Mouse (Mus musculus) frontal cortex, postnatal 14 days (tissue): Measurements from ENCODE around the gene Kifc5b.

Source experiments
- DNase-seq, 2 experiments: peaks; one replicate each; pipeline ENCODE4 v3.0.0; 2022; ENCODE audit warnings: low spot score in 2 of 2

Gene Kifc5b

DNA sequence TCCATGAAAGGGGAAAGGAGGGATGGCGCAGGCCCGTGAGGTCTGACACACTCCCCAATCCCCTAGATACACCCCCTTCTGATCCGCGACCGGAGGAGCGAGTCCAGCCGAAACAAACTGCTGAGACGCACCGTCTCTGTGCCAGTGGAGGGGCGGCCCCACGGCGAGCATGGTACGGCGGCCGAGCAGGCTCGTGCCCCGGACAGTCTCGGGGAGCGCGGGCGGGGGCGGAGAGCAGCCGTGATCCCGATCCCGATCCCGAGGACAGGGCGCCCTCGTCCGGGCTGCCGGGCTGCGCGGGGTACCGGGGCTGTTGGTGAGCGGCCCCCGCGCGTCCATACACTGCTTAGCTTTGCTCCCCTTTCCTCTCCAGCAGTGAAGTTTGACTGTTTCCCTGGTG, 29.7 kb downstream of the Kifc5b start:
- peak in 1 of 2 experiments; percentile 62 for DNase-seq

DNA sequence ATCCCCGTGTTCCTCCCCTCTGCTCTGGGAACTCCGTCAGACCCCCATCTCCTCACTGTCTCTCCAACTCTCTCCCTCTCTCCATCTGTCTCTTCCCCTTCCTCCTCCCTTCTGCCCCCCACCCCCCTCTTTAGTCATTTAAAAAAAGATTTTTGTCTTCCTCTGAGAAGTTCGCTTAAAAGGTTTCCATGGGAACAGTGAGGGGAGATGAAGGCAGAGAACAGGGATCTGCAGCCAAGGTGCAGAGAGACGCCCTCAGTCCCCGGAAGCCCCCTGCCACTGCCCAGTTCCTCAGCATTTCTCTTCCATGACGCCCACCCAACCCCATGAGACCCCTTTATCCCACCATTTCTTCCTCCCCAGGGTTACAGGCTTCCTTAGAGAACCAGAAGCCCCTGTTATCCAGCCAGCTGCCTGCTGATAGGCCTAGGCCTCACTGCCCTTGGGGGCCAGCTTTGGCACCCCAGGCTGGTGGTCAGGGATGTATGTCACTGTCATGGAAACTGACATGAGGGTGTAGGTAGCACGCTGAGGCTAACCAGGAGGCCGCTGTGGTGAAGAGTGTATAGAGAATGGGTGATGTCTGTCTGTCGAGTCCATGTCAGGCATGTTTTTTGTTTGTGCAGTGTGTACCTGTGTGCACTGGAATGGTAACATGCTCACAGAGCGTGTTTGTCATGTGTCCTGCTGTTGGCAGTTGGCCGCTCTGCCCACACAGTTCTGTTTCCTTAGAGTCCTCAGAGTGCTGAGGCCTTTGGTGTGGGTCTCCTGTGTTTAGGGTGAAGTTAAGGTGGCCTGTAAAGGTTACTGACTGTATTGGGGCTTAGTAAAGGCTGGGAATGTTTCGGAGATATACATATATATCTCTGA, 30.6 kb downstream of the Kifc5b start:
- no peak for DNase-seq

DNA sequence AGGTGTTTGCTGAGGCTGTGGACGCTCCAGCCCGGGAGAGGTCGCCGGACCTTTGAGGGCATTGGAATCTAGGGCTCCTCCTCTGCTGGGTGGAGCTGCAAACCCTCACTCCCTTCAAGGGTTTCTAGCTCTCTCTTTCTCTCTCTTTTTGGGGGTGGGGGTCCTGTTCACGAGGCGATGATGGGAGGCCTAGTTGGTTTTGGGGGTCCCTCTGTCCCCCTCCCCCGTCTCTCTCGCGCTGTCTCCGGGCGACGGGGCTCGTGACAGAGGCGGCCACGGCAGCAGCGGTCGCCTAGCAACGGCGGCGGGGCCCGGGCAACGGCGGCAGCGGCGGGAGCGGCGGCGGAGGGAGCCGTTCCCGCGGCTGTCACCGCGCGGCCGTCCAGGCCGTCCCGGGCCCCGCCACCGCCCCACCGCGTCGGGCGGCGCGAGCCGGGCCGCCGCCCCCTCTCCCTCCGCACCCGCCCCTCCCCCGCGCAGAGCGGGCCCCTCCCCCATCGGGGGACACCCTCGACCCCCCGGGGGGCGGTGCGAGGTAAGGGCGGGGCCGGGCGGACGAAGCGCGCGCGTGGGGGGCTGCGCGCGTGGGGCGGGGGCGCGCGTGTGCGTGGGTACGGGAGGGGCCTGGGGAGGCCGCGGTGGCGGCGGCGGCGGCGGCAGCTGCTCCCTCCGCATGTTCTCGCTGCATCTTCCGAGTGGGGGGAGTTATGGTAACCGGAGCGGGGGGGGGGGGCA, 31.6 kb downstream of the Kifc5b start:
- DNase-seq, result peak in 1 of 2 experiments; percentile 57

DNA sequence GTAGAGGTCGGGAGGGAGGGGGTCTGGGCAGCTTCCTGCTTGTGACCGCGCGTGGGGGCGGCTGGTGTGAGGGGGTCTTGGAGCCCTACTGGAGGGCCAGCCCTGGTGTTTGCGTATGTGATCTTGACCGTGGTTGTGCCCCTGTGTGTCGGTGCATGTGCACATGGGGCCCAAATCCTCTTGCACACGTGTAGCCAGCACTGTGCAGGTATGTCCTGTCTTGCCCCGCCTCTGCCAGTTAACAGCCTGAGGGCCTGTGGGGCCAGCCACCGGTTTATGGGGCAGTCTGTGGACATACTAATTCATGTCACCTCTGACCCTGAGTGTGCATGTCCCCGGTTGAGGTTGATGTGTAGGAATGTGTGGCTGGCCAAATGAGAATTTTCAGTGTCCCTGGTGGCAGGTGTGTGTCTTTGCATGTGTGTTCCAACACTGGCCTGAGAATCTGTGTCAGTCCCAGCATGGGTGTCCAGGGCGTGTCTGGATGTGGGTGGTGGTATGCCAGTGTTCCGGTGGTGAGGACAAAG, 32.2 kb downstream of the Kifc5b start:
- DNase-seq, result no peak

DNA sequence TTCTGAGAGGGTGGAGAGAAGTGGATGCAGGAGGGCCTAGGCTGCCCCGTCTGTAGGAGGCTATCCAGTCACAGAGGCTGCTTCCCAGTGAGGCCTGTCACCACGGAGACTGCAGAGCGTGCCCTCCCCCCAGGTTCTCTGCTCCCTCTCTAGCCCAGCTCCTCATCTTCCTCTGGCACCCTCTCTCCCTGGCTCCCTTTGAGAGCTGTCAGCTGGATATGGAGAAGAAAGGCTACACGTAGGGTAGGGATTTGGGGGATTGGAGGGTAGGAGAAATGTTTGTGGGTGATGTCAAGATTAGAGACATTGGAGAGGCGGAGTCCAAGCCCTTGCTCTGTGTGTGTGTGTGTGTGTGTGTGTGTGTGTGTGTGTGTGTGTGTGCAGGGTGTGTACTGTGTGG, 33.0 kb downstream of the Kifc5b start:
- no peak for DNase-seq

DNA sequence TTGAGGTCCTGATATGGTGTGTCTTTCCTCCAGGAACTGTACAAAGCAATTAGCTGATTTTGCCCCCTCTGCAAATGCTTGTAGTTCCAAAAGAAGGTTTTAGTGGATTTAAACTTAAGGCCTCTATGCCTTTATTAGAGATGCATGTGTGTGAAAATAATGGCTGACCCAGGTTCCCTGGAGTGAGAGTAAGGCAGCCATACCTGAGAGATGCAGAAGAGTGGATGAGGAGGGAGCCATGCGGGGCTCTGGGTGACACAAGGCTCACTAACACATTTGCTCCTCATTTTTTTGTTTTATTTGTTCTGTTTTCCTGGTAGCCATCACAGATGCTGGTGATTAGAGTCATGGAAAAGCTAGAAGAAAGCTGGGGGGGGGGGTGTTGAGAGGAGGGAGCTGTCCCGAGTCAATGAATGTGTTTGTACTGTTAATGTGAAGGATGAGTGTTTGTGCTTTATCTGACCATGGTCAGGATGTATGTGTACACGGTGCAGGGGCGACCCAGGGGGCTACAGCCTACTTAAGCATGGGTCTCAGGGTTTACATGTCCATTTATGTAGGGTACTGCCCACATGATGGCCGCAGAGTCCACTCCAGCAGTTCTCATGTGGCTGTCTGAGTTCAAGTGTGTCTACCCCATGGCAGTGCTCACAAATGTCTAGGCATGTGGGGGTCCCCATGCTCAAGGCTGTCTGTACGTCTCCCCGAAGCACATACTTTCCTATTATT, 33.8 kb downstream of the Kifc5b start:
- DNase-seq, result no peak

DNA sequence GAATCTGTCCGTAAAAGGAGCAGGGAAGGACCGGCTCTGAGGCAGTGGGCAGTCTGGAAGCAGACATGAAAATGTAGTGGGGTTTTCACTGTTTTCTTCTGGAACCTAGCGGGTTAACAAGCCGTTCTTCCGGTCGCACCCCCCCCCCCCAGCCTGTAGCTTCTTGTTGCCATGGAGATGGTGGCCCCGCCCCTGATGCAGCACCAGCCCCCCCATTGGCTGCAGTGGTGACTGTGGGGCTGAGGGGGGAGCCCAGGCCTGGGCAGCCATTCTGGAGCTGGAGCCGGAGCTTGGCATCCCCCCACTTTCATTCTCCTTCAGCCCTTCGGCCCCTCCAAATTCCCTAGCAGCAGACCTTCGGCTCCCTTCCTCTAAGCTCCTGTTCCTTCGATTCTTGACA, 34.5 kb downstream of the Kifc5b start:
- DNase-seq, result peak; percentile 76 to 84

DNA sequence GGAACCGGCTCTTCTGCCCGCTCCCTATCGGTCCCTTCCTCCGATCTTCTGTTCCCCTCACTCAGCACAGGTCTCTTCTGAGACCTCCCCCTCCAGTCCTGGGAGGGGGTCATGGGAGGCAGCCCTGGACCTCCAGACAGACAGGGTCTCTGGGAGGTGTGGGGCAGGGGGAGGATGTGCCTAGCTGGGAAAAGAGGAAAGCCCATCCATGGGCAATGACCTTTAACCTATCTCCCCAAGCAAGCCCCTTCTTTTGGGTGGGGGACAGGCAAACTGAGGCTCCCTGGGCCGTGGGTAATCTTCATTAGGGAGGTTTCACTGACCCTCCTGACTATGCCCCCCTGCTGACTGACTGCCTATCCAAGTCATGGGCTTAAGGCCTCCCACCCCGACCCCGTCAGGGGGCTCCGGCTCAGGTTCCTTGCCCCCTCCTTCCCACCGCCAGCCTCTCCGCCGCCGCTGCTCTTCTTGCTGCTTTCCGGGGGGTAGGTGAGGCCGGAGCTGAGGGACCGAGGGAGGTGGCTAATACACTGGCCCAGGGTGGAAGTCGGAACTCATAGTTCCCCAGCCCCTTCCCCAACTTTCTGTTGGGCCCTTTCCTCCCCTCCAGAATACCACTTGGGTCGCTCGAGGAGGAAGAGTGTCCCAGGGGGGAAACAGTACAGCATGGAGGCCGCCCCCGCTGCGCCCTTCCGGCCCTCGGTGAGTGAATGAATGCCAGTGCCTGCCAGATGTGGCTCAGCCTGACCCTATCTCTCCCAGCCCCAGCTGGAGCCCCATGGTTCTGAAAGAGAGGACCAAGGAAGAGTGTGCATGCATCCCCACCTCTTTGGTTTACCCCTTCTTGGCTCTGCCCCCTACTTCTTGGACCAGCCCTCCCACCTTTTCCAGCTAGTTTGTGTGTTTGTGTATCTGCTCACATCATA, 35.3 kb downstream of the Kifc5b start:
- no peak for DNase-seq

DNA sequence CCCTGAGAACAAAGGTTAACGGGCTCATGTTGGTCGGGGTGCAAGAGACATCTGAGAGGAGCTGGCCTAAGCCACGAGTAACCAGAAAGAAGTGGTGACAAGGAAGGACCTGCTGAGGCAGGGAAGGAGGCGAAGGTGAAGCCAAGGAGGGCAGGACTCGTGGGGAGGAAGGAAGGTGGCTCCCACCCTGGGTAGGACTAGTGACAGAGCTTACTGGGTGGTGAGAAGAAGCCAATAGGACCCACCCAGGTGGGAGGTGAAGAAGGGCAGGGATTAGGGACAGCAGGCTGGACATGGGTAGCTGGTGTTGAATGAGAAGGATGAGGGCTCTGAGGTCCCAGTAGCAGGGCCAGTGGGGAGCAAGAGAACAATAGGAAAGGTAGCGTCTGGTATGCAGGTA, 36.3 kb downstream of the Kifc5b start:
- DNase-seq, result no peak

DNA sequence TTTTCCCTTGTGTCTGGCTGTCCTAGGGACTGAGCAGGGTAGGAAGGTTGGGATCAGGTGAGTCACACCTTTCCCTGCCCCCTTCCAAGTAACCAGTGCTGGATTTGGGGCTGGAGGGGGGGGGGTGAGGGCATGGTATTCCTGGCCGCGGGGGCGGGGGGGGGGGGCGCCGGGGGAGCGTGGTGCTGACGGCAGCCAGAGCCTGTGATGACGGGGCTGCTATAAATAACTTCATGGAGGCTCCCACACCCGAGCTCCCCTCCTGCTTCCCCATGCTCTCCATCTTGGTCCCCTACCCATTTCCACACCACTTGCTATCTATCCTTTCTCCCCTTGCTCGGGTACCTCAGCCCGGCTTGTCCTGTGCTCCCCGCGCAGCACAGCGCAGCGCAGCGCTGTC, 36.8 kb downstream of the Kifc5b start:
- no peak for DNase-seq

DNA sequence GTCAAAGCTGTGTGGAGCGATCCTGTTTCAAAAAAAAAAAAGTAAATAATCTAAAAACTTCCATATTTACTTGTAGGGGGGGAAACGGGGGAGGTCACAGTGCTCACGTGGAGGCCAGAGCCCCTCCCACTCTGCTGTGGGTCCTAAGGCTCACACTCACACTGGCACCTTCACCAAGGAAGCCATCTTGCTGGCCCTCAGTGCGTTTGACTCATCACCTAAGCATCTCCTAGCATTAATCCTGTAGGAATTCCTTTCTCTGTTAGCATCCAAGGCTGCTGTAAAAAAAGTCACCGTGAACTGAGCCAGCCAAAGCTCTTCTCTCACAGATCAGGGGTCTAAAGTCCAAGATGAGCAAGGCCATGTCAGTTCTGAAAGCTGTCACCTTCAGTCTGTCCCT, 39.4 kb downstream of the Kifc5b start:
- no peak for DNase-seq

DNA sequence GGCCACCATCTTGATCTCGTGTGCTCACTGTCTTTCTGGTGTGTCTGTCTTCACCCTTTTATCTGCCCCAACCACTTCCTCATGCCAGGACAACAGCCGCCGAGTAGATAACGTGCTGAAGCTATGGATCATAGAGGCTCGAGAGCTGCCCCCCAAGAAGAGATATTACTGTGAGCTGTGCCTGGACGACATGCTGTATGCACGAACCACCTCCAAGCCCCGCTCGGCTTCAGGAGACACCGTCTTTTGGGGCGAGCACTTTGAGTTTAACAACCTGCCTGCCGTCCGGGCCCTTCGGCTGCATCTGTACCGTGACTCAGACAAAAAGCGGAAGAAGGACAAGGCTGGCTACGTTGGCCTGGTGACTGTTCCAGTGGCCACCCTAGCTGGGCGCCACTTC, 40.0 kb downstream of the Kifc5b start:
- no peak for DNase-seq

DNA sequence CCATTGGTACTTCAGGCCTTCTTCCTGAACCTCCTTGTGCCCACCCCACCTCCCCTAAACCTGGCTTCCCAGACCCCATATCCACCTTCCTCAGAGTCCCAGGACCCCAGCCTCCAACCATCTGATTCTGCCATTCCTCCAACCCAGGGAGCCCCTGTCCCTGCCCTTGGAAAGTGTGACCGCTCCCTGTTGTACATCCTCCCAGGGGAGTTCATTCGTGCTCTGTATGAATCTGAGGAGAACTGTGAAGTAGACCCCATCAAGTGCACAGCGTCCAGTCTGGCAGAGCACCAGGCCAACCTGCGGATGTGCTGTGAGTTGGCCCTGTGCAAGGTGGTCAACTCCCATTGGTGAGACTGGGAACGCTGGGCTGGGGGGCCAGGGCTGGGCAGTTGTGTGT, 41.0 kb downstream of the Kifc5b start:
- DNase-seq, result no peak

DNA sequence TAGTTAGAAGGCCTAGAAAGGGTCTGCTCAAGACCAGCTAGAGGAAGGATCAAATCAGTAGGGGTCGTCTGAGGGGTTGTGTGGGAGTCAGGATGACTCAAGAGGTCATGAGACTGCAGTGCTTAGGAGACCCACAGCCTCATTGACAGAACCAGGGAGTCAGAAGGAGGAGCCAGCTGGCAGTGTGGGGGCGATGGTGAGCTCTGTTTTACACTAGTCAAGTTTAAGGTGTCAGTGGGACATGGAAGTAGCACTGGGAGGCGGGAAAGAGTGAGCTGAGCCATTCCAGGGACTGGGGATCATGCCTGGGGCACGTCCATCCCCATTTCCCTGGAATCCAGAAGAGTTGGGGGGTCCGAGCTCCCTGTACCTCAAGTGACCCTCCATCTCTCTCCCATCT, 42.0 kb downstream of the Kifc5b start:
- no peak for DNase-seq

DNA sequence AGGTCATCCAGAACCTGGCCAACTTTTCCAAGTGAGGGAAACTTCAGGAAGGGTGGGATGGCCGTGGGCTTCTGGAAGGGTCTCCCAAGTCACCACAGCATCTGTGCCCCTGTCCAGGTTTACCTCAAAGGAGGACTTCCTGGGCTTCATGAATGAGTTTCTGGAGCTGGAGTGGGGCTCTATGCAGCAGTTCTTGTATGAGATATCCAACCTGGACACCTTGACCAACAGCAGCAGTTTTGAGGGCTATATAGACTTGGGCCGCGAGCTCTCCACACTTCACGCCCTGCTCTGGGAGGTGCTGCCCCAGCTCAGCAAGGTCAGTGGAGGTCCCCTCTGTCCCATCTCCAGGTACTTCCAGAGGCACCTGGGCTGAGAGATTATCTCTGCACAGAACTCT, 42.9 kb downstream of the Kifc5b start:
- DNase-seq, result no peak

DNA sequence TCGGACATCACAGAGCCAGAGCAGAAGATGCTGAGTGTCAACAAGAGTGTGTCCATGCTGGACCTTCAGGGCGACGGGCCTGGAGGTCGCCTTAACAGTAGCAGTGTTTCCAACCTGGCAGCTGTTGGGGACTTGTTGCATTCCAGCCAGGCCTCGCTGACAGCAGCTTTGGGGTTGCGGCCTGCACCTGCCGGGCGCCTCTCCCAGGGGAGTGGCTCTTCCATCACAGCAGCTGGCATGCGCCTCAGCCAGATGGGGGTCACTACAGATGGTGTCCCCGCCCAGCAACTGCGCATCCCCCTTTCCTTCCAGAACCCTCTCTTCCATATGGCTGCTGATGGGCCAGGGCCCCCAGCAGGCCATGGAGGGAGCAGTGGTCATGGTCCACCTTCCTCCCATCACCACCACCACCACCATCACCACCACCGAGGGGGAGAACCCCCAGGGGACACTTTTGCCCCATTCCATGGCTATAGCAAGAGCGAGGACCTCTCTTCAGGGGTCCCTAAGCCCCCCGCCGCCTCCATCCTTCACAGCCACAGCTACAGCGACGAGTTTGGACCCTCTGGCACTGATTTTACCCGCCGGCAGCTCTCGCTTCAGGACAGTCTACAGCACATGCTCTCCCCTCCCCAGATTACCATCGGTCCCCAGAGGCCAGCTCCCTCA, 44.8 kb downstream of the Kifc5b start:
- no peak for DNase-seq

DNA sequence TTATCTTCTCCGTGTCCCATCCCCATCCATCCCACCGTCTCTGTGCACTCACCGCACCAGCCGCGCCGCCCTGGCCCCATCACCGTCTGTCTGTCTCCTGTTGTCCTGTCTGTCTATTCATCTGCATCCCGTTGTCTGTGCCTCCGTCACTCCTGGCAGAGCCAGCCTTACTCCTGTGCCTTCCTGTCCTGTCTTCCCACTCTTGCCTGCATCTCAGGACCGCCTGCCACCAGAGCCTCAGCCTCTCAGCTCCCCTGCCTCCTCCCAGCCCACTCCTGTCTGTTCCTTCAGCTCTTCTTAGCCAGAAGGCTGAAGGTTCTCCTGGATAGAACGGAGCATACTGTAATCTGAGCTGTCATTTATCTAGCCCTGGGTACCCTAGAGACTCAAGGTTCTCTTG, 50.1 kb downstream of the Kifc5b start:
- no peak for DNase-seq

DNA sequence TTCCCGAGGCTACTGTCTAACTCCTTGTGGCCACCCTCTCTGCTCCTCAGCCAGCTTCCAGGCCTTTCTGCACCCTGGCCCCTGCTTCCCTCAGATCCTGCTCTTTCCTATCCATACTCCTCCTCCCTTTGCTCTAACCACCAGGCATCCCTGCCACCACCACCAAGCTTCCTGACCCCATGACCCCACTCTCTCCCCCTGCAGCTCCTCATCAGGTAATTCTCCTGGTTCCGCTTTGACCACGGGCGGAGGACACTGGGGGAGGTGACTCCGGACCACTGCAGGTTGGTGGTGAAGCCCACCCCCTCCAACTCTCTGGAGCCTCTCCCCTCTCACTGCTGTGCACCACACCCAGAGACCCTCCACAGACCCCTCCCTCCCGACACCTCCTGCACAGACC, 50.6 kb downstream of the Kifc5b start:
- DNase-seq, result no peak

DNA sequence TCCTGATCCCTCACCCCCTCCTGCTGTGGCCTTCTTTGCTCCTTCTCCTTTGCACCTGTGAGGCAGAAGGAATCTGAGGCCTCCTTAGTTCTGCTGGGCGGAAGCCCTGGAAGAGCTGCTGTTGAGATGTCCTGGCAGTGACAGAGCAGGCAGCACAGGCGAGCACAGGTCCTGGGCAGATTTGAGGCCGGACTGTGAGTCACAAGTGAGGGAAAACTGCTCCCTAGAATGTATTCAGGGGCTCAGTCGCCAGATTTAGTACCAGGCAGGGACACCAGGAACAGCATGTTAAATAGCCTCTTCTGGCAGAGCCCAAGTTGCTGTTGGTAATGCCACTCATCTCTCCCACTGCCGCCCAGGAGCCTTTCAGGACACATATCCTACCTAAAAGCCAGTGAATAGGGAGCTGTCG, 51.3 kb downstream of the Kifc5b start:
- no peak for DNase-seq

DNA sequence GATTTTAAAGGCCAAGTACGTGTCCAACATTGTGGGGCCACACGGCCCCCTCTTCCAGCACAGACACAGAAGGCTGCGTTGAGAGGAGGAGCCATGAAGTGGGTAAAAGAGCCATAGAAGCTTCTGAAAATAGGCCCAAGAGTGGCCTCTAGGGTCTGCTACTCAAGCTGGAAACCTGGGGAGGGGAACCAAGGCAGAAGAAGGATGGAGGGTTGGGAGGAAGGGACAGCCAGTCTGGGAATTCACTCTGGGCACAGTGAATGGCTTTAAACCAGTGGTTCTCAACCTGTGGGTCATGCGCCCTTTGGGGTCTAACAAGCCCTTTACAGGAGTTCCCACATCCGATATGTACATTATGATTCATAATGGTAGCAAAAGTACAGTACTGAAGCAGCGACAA, 52.4 kb downstream of the Kifc5b start:
- DNase-seq, result no peak

DNA sequence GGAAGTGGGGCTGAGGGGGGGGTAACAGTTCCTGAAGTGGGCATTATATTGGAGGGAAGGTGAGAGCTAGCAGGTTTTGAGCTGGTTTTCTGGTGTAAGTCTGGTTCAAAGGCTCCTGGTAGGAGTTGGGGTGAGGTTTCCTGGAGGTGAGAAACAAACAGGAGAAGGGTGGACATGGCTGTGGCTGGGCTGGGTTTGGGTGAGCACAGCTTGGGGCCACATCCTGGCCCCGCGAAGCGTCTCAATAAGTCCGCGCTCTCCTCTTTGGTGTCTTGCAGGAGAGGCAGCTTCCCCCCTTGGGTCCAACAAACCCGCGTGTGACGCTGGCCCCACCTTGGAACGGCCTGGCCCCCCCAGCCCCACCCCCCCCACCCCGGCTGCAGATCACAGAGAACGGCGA, 53.3 kb downstream of the Kifc5b start:
- no peak for DNase-seq
